Mouse (Mus musculus): Measurements from ENCODE around the gene Gpsm2.

Gpsm2 gene

GRCm38 (mm10) chr3:108722036-108722872 is at the start of gene Gpsm2:
Gene Gpsm2 (minus strand): TSS chr3:108722309.
- DNase-seq (ENCODE audit: low spot score in 2 of 2), result peak; percentile 94 to 95

- DNase-seq (ENCODE audit: low spot score in 2 of 2), result peak in 1 of 2 experiments; percentile 45
These were observed 48.7 kb upstream of the Gpsm2 start for GRCm38 (mm10) chr3:108770725-108771368.

DNA sequence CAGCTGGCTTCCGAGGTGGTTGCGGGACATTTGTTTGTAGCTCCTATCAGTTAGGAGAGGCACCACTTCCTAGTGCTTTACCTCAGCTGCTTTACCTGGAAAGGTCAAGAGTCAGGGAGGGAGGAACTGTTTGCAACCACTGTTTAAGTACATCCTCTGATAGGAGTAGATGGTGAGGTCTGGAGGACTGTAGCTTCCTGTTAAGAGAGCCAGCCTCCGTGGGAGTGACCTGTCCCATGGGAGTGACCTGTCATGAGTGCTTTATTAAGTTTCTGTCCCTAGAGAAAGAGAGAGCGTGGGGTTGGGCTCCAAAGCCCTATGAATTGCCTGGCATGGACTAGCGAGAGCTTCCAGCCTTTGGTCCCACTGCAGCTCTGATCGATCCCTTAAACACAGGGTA is 47.4 kb upstream of the Gpsm2 start:
- no peak for DNase-seq (ENCODE audit: low spot score in 2 of 2)

DNA sequence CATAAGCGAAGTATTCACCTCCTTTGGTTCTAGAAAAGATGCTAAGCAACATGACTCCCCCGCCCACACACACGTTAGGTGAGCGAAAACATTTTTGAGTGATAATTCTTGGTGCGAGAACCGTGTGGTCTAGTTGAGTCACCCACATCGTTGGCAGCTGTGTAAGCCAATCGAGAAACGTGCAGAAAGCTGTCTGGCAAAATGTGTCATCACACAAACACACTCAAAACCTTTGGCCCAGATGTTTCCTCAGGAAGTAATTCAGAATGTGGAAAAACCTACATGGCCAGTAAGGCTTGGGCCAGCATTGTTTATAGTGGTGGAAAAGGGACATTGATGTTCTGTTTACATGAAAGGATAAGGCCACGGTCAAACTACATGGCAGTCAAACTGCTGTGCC is 45.3 kb upstream of the Gpsm2 start:
- no peak for DNase-seq (ENCODE audit: low spot score in 2 of 2)

- no peak for DNase-seq (ENCODE audit: low spot score in 2 of 2)
These were observed 44.8 kb upstream of the Gpsm2 start for GRCm38 (mm10) chr3:108766943-108767342.

DNA sequence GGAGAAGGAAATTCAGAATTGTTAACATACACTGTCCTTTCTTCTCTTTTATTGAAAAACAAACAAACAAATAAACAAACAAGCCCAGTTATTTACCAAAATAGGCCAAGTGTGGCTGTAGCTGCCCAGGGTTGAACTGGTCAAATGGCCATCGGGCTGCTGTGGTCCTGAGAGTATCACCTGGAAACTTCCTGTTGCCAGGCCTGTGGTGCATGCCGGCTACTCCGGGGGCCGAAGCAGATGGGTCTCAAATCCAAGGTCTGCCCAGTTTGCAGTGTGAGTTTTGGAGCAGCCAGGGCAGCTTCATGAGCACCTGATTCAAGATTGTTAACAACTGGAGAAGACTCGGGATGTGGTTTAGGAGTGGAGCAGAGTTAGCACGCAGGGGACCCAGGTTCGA is 43.4 kb upstream of the Gpsm2 start:
- no peak for DNase-seq (ENCODE audit: low spot score in 2 of 2)

DNA sequence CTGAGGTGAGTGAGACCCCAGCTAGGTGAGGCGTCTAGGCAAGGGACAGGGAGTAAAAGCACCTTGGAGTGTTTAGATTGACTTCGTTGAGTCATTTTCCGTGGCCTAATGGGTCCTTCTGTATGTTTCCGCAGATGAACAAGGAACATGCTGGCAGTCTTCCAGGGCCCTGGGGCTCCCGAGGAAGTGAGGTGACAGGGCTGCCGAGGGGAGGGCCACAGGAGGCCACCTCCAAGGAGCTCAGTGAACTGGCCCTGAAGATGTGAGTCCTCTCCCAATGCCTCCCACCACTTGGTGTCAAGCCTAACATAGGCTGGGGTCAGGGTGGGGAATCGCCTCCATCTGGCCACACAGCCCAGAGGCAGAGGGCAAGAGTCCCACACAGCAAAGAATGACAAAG is 42.9 kb upstream of the Gpsm2 start:
- no peak for DNase-seq (ENCODE audit: low spot score in 2 of 2)

DNA sequence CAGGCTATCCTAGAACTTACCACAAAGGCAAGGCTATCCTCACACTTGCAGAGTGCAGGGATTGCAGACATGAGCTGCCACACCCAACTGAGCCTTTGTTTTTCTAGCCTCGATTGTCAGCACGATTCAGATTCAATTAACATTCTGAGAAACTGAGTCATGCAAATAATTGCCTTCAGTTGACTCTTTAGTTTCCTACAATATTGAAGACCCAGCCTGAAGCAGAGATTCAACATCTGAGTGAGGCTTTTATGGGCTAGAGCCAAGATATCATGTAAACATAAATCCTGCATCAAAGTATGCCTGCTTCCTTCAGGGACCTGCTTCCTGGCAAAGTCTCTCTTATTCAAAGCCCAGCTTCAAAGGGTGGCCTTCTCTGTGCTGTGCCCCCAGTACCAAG is 41.6 kb upstream of the Gpsm2 start:
- DNase-seq (ENCODE audit: low spot score in 2 of 2), result no peak

GRCm38 (mm10) chr3:108762597-108763111 is 40.5 kb upstream of the Gpsm2 start:
- DNase-seq (ENCODE audit: low spot score in 2 of 2), result peak; percentile 39 to 52

GRCm38 (mm10) chr3:108759566-108760420 is 37.7 kb upstream of the Gpsm2 start:
- DNase-seq (ENCODE audit: low spot score in 2 of 2), result no peak

- DNase-seq (ENCODE audit: low spot score in 2 of 2), result no peak
These were observed 35.5 kb upstream of the Gpsm2 start for GRCm38 (mm10) chr3:108757570-108757969.

DNA sequence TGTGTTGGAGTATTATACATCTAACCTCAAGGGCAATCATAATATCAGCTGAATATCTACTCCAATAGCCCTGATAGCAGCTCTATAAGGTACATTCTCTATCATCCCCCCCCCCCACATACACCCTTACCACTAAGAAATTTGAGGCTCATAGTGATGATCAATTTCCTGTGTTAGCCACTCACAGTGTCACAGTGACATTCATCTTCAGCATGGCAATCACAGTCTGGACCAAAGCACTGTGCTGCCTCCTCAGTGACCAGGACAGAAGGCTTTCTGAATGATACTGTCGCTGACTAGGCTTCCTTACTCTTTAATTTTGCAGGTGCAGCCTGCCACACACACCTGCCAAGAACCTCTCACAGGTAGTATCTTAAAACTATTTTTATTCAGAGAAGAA is 34.0 kb upstream of the Gpsm2 start:
- DNase-seq (ENCODE audit: low spot score in 2 of 2), result no peak

DNA sequence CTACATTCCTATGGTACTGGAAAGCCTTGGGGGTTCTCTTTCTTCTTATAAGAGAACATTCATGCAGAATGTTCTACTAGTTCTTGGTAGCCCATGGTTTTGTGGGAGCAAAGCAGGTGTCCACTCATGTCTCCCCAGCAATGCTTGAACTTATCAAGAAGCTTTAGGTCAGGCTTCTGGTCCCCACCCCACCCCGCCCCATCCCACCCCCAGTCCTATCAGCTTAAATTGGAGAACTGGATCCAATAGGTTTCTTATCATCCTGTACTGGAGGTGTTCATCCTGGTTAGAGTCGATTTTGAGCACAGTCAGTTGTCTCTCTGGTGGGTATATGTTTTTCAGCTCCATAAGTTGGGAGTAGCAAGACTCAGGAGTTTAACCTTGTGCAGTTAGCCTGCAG is 33.4 kb upstream of the Gpsm2 start:
- no peak for DNase-seq (ENCODE audit: low spot score in 2 of 2)

- no peak for DNase-seq (ENCODE audit: low spot score in 2 of 2)
These were observed 32.4 kb upstream of the Gpsm2 start for GRCm38 (mm10) chr3:108754541-108754940.

DNA sequence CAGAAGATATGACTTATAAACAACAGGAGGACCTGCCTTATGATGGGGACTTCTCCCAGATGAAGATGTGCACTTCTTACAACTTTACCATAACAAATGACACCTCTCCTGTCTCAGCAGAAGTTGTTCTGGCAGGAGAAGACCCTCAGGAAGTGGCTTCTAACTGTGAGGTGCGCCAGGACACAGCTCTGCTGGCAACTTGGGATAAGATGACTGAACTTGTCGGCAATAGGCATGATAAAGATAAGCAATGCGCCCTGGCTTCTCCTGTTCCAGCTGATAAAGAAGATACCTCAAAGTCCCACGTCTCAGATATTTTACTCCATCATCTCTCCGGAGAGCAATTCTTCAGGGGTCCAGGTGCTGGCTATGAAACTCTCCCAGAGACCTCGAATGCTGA is 29.6 kb upstream of the Gpsm2 start:
- no peak for DNase-seq (ENCODE audit: low spot score in 2 of 2)

DNA sequence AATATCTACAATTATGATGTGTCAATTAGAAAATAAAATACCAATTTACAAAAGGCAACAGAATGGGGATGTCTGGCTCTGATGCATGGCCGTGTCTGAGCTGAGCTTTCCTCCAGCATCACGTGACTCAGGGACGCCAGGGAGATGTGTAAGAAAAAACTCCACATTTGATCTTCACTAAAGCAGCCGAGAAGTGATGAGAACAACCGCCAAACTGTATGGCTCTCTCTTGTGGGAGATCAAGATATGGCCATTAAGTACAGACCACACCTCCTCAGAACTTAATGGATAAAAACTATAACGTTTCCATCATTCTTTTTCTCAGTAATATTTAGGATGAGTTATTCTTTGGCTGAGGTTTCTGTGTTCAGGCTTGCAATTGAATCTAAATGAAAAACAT is 29.0 kb upstream of the Gpsm2 start:
- DNase-seq (ENCODE audit: low spot score in 2 of 2), result no peak

- DNase-seq (ENCODE audit: low spot score in 2 of 2), result no peak
These were observed 22.0 kb upstream of the Gpsm2 start for GRCm38 (mm10) chr3:108744060-108744459.

GRCm38 (mm10) chr3:108739045-108739708 is 17.1 kb upstream of the Gpsm2 start, which contains the start of gene Aknad1:
Gene Aknad1 (plus strand): TSS chr3:108739658.
- DNase-seq (ENCODE audit: low spot score in 2 of 2), result no peak

DNA sequence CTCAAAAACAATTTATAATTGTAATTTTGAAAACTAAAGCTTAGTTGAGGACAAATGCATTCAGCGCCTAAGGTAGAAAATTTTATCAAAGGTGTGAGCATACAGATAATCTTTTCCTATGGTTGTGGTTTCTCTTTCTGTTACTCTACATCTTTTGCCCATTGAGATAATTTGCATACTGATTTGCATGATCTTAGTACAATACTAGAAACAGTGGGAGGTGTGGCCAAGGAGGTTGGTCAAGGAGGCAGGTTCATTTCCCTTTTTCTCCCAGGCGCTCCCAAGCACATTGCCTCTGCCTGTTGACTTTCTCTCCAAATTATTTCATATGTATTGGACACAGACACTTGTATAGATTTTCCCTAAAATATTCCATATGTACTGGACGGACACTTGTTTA is 15.7 kb upstream of the Gpsm2 start:
- DNase-seq (ENCODE audit: low spot score in 2 of 2), result no peak

GRCm38 (mm10) chr3:108730316-108730715 is 8.2 kb upstream of the Gpsm2 start:
- DNase-seq (ENCODE audit: low spot score in 2 of 2), result peak; percentile 31 to 38

DNA sequence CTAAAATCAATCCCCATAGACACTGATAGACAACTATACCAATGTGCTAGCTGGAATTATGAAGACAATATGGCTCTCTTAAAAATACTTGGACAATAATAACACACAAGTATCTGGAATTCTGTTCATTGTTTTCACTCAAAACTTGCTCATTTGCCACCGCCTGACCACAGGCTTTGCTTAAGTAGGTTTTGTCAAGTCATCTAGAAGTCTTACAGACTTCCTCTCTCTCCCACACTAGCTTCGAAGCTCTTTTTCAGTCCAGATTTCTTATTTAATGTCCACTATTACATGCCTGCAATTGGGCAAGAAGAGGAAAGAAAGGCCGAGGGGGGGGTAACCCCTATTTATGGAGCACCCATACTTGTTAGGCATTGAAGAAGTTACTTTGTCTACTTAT is 5.7 kb upstream of the Gpsm2 start:
- no peak for DNase-seq (ENCODE audit: low spot score in 2 of 2)

DNA sequence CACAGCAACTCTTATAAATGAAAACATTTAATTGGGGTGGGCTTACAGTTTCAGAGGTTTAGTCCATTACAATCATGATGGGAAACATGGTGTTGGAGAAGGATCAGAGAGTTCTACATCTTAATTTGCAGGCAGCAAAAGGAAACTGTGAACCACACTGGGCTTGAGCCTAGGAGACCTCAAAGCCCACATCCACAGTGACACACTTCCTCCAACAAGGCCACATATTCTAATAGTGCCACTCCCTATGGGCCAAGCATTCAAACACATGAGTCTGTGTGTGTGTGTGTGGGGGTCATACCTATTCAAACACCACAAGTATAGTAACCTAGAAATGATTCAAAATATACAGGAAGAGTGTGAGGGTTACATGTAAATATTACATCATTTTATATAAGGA is 5.2 kb upstream of the Gpsm2 start:
- no peak for DNase-seq (ENCODE audit: low spot score in 2 of 2)

Measured in urinary bladder, adult 18-20 months (tissue).